Mouse (Mus musculus): Measurements from ENCODE around the gene Insm2.

- TF ChIP-seq CTCF (IDR thresholded peaks at IDR 0.05; ENCODE audit: insufficient read depth, low read depth, low read length) (no peak), POLR2A (IDR thresholded peaks at IDR 0.05; ENCODE audit: insufficient read depth, low read depth, low read length) (no peak)
Measured at GRCm38 (mm10) chr12:55623254-55623653, 24.0 kb downstream of the Insm2 start.
